Mouse (Mus musculus) mouse embryonic stem cell (cell line): ENCODE measurements around the gene Gm42417.

Experiments
- in situ Hi-C, 2 experiments: fragments of 300-500 bp; cut with MboI; formaldehyde crosslinking; loops; 1 replicate in 1 of 2; 3 replicates in 1 of 2; pipeline ENCODE4 v1.14.3; 2019 to 2020; ENCODE audit warnings: low sequenced_read_pairs in 2 of 2, low pct_unique_long_range_greater_than_20kb in 1 of 2, mixed read lengths in 1 of 2; ENCODE audit not compliant: unreplicated experiment in 1 of 2

Gene Gm42417

DNA sequence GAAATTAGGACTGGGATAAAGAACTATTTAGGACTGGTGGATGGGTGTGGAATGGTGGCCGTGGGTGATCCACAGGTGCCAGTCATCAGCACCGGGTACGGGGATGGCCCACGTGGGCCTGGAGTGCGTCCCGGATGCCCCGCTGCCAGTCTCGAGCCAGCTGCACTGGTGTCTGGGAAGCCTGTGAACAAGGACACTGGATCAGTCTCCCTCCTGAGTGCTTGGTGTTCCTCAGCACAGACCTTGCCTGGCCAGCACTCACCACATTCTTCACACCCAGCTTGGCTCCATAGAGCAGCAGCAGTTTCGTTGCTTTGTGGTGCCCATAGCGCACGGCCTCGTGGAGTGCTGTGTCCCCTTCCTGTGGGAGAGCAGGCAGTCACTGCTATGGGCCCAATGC, 7.8 kb downstream of the Gm42417 start:
- in situ Hi-C loops: no loop called here

DNA sequence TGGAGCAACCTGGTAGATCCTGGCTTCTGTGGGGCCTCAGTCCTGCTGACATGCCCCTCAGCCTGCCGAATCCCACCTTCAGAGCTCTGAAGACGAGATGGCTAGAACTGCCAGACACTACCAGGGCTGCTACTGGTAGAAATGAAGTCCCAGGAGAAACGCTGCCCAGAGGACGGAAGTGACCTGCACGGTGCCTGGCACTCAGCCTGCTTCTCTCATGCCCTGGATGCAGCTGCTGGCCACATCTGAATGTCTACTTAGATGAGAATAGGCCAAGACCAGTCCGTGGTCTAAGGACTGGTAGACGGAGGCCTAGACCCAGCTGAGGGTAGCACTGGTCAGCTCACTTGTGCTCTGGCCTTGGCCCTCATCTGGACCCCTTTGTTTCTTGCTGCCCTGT, 8.3 kb downstream of the Gm42417 start:
- in situ Hi-C loops: no loop called here

DNA sequence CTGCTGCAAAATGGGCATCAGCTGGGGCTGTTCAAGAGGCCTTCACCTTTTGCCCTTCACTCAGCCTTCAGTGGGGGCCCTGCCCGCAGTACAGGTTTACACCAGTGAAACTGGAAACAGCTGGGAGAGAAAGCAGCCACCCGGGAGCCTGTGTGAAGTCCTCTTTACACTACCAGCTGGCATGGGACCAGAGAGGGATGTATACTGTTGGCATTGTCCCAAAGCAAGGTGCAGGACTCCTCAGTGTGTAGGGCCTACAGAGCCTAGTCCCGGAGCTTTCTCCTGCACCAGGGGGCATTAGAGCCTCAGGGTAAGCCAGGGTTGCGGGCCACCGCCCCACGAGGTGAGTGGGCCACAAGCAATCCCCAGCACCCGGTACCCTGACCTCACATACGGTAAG, 8.7 kb downstream of the Gm42417 start:
- in situ Hi-C loops: no loop called here

DNA sequence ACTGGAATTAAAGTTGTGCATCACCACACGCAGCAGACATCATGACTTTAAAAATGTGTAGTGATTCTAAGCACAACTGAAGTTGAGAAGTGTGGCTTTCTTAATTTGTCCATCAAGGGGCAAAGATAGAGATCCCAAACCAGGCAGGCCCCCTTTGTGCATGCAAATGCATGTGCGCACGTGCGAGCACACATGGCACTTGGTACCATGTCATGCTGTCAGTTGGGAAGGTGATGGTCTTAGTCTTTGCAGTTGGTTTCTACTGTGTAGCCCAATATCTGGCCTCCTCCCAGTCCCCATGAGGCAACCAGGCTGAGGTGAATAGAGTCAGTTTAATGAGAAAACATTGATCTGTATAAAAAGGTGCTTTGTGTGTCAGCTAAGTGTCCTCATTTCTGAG, 9.4 kb downstream of the Gm42417 start:
- in situ Hi-C loops: no loop called here

DNA sequence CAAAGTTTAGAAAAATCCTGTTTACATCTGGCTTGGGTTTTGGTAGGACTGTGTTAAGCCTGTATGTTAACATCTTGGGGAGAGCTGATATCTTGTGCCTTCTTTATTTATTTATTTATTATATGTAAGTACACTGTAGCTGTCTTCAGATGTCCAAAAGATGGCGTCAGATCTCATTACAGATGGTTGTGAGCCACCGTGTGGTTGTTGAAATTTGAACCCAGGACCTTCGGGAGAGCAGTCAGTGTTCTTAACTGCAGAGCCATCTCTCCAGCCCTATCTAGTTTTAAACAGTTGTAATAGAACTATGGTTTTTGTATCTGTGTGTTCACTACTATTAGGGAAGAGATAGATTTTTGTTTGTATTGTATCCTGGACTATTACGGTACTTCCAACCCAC, 10.0 kb downstream of the Gm42417 start:
- in situ Hi-C loops: no loop called here

DNA sequence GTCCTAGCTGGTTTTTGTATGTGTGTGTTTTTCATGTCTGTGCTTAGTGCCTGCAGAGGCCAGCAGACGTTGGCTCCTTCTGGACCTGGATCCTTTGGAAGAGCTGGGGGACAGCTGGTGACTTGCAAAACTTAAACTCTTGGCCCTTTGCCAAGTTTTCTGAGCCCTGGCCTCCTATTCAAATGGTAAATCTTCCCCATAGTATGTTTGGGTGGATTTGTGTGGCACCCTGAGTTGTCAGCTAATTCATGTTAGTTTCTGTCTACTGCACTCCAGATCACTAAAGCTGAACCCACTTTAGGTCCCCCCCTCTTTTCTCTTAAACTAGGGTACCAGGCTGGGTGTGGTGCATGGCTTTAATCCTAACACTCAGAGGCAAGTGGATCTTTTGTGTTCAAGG, 10.9 kb downstream of the Gm42417 start:
- in situ Hi-C loops: no loop called here

DNA sequence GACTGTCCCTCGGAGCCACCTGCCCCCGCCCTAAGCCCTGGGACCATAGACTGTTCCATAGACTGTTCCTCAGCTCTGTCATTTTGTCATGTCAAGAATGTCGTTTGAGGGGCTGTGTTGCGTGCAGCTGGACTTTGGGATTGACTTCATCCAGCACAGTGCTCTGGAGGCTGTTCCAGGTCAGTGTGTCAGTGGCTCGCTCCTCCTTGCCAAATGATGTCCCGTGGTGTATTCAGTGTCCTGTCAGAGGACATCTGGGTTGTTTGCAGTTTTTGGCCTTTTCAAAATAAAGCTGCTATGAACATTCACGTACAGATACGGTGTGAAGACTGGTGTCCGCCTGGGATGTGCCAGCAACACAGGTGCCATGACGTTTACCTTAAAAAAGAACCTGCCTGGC, 12.3 kb downstream of the Gm42417 start:
- in situ Hi-C loops: no loop called here

DNA sequence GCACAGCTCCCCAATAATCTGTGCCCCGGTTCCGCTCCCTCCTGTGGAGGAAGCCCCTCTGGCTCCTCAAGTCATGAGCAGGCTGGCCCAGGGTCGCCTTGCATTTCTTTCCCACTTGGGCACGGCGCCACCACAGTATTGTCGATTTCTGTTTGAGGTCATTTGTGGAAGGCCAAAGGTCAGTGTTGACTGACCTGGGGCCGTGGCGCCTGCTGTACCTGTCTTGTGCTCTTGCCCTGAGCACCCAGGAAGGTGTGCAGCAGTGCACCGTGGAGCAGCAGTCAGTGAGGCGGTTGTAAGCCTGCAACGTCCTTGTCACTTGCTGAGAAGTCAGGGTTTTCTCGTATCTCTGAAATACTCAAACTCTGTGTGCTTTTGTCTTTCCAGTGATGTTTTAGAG, 13.5 kb downstream of the Gm42417 start:
- in situ Hi-C loops: no loop called here

DNA sequence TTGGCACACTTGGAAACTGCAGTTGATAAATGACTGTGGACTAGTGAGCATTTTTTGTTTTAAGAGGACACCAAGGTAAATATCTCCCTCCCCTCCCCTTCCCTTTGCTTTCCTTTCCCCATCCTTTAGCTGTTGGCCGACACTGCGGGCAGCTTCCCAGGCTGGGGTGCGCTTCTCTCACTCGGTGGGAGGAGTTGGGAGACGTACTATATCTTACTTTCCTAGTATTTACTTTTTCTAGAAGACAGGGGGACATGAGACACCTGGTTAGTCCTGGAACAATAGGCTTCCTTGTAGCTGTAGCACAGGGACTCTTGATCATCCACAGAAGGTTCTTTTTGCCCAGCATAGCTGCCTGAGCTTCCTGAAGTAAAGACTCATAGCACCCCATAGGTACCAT, 15.2 kb downstream of the Gm42417 start:
- in situ Hi-C loops: no loop called here

DNA sequence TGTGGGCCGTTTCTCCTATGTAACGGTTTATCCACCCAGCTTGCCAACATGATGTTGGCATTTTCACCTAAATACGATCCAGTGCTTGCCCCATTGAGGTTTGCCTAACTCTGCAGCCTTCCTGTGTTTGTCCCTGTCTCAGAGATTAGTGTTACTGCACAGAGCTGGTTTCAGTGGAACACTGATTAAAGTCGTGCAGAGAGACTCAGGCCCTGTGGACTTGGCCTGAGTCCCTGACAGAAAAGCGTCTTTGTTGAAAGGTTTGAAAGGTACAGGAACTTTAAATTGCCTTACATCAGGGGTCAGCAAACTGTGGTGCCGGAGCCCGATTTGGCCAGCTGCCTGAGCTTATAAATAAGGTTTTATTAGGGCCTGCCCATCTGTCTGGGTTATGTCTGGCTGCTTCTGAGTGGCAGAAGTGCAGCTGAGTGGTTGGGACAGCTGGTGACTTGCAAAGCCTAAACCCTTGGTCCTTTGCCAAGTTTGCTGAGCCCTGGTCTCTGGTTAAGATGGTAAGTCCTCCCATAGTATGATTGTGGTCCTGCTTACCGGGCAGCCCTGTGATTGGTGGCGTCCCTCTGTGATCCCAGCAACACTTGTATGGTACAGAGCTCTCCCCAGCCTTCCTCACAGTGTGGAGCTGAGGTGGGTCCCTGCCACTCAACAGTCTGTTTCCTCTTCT, 15.8 kb downstream of the Gm42417 start:
- in situ Hi-C loops: no loop called here

DNA sequence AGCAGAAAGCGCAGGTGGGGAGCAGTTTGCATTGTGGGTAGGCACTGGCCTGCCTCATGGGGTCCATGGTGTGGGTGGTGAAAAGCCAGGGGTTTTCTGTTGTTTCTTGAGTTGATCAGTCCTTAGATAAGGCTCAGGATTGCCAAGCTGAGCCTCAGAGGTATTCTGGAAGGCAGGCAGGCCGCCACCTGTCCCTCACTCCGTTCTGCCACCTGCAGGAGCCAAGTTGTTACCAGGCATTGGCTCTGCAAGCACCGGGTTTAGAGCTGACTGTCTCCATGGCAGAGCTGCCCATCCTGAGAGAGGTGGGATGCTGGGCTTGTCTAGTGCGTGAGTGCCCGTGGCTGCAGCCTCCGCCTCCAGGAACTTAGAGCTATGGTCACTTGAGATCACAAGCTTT, 17.0 kb downstream of the Gm42417 start:
- in situ Hi-C loops: no loop called here

DNA sequence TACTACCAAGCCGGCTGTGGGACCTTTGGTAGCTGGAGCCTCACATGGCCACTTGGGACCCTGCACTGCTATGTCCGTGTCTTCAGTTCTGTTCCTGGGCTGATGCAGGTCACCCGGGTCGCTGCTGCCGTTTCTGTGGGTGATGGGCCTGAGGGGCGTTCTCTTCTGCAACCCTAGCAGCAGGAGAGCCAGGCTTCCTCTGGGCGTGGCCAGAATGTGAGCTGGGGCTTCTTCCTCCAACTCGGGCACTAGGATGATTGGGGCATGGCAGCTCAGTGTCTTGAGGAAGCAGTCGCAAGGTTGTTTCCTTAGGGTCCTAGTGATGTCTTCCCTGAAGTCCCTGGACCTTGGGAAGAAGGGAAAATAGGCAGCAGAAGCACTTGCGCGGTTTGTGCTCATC, 19.6 kb downstream of the Gm42417 start:
- in situ Hi-C loops: no loop called here

DNA sequence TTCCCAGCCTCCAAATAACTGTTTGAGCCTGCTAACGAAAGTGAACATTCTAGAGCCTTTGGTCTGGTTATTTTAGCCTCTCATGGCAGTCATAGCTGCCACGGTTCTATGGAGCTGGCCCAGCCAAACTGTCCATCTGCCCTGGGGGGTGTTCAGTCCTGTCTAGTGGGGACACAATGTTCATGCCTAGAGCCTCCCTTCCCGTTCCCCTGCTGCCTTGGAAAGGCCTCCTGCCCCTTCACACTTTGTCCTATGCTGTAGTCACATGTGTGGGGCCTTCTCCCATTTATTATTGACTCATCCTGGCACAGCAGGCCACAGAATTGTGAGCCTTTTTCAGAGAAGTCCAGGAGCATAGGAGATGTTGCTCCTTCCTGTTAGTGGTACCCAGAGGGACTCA, 21.0 kb downstream of the Gm42417 start:
- in situ Hi-C loops: no loop called here

DNA sequence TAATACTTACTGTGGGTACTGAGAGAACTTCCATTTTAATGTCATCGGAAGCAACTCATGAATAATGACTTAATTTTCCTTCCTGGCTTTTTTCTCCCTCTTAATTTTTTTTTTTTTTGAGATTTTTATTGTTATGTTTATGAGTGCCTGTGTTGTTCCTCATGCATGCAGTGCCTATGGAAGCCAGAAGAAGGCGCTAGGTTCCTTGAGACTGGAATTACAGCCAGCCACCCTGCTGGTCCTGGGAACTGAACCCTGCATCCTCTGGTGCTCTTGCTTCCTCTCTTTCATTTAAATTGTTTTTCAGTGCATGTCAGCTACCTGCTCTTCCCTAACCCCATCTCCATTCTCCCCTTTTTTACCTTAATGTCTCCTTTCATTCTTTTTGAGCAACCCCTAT, 25.5 kb downstream of the Gm42417 start:
- in situ Hi-C loops: no loop called here

DNA sequence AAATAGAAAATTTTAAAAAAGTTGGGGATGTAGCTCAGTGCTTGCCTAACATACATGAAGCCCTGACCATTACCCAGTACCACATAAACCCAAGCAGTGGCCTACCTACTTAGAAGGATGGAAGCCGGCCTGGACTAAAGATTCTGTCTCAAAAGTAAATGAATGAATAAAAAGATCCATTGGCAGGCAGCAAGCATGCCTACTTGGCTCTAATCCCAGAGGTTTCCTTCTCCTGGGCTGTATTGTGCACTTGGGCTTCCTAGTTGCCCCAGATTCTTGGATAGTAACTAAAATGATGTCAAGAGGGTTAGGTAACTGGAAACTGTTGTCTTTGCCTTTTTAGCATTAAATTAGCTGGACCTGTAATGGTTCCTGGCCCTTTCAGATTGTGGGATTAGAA, 25.9 kb downstream of the Gm42417 start:
- in situ Hi-C loops: no loop called here

DNA sequence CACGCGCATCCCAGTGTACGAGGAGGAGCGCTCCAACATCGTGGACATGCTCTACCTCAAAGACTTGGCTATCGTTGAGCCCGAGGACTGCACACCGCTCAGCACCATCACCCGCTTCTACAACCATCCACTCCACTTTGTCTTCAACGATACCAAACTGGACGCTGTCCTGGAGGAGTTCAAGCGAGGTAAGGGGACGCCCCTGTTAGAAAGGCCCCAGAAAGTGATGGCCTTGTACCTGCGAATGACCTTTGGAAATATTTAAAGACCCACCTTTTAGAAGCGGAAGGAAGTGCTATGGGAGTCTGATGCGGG, 26.3 kb downstream of the Gm42417 start:
- in situ Hi-C loops: no loop called here

DNA sequence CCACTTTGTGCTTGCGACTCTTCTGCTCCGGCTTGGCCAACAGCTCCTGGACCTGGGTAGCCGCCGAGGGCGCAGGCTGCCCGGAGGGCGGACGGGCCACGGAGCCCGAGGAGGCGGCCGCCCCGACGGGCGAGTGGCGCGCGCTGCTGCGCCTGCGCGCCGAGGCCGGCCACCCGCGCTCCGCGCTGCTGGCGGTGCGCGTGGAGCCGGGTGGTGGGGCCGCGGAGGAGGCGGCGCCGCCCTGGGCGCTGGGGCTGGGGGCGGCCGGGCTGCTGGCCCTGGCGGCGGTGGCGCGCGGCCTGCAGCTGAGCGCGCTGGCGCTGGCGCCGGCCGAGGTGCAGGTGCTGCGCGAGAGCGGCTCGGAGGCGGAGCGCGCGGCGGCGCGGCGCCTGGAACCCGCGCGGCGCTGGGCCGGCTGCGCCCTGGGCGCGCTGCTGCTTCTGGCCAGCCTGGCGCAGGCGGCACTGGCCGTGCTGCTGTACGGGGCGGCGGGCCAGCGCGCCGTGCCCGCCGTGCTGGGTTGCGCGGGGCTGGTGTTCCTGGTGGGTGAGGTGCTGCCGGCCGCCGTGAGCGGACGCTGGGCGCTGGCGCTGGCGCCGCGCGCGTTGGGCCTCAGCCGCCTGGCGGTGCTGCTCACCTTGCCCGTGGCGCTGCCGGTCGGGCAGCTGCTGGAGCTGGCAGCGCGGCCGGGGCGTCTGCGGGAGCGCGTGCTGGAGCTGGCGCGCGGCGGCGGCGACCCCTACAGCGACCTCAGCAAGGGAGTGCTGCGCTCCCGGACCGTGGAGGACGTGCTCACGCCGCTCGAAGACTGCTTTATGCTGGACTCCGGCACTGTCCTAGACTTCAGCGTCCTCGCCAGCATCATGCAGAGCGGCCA, 26.9 kb downstream of the Gm42417 start:
- in situ Hi-C loops: no loop called here

DNA sequence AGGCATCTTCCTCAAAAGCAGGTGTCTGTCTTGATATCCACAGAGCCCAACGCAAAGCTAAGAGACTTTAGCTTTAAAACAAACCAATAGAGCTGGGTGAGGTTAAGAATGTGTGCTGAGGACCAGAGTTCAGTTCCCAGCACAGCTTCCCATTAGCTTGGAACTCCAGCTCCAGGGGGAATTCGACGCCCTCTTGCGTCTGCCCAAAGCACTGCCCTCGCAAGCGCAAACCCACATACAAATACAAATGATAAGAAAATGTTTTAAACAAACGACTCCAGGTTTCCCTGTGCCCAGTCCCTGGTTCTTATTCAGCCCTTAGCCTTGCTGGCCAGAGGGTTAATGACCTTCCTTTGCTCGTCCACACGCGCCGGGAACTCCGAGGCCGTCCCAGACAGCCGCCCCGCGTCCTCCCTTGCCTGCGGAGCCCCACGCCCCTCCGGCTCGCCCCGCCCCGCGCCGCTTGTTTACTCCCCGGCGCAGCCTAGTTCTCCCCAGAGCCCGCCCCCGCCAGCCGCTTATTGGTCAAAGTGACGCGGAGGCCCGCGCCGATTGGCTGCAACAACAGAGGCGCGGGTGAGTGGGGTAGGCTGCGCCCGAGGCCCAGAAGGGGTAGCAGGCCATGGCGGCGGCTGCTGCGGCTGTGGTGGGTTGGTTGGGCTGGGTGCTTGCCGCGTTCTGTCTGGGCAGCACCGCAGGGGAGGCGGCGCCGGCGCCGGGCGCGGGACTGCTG, 27.8 kb downstream of the Gm42417 start, which contains the start of gene Cnnm3:
Gene Cnnm3, plus strand, starts transcription at position 579 of the 733 bp plus-strand sequence.
- in situ Hi-C loops: no loop called here

DNA sequence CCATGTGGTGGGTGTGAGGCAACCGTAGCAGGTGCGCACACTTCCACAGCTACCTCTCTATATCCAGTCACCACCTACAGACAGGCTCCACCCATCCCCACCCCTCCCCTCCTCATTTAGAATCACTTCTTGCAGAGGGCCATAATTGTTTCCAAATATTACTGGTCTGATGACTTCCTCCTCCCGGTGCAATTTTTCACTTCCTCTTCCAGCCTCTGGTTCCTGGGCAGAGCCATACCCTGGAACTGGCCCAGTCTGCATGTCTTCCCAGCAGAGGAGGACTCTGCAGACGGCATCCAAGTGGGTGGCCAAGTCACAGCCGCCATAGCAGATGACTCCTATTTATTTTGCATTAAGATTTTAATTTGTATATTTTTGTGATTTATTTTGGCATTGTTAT, 31.0 kb downstream of the Gm42417 start:
- in situ Hi-C loops: no loop called here

DNA sequence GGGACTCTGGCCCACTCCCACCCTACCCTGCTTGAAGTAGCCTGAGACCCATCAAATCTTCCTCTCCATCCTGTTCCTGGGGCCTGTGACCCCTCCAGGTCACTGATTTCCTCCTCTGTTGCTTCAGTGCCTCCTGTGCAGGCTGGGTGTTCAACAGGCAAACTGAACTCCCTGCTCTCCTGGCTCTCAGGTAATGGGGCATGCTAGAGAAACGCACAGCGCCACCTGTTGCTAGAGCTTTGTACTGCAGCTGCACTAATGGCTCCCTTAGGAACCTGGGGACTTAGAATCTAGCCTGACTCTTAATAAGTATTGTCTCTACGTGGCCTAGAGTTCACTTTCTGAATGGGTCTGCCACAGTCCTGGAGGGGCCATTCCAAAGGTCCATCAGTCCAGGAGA, 38.0 kb downstream of the Gm42417 start:
- in situ Hi-C loops: no loop called here
